Mouse (Mus musculus) liver, embryonic 16.5 days (tissue): Measurements from ENCODE around the gene Tmem221. TPM values are rescaled to one million over a fixed set of nuclear protein-coding genes. Genes with fewer than 3 reads are reported as not detected.
A peak's percentile ranks its signal among the peaks of the same experiment; 100 is the strongest.
"Not testable (repeated sequence)": the region's sequence is repeated elsewhere in the genome, so short reads cannot be mapped to it uniquely, and the experiment has no call there.

ENCODE experiments used
- ATAC-seq: fragments of 200-750 bp; cut with Nextera tagmentation; 2 replicates; pipeline ENCODE4 v1.8.0; 2017; ENCODE audit warnings: low read depth, mild to moderate bottlenecking, moderate number of reproducible peaks, moderate library complexity
- H3K27ac ChIP-seq: fragments of 300-500 bp; sonication (generic); 2 replicates; pipeline ENCODE4 v1.5.1; 2014; ENCODE audit warnings: mild to moderate bottlenecking, low read length
- H3K27me3 ChIP-seq: fragments of 300-500 bp; sonication (generic); 2 replicates; pipeline ENCODE4 v1.6.1; 2014; ENCODE audit warnings: low read depth, low read length, mixed read lengths; ENCODE audit not compliant: control insufficient read depth, insufficient read depth
- H3K36me3 ChIP-seq: fragments of 300-500 bp; sonication (generic); 2 replicates; pipeline ENCODE4 v1.6.1; 2014; ENCODE audit warnings: mild to moderate bottlenecking; ENCODE audit not compliant: control insufficient read depth, insufficient read depth
- H3K4me1 ChIP-seq: fragments of 300-500 bp; sonication (generic); 2 replicates; pipeline ENCODE4 v1.6.1; 2014; ENCODE audit warnings: low read depth, low read length, mixed read lengths; ENCODE audit not compliant: control insufficient read depth
- H3K4me2 ChIP-seq: fragments of 300-500 bp; sonication (generic); 2 replicates; pipeline ENCODE4 v1.6.1; 2014; ENCODE audit warnings: low read depth, low read length, mixed read lengths
- H3K4me3 ChIP-seq: fragments of 300-500 bp; sonication (generic); 2 replicates; pipeline ENCODE4 v1.5.1; 2014; ENCODE audit warnings: low read depth, mild to moderate bottlenecking, low read length
- H3K9ac ChIP-seq: fragments of 300-500 bp; sonication (generic); 2 replicates; pipeline ENCODE4 v1.6.1; 2014; ENCODE audit warnings: low read depth, low read length
- H3K9me3 ChIP-seq: fragments of 300-500 bp; sonication (generic); replicated peaks from 2 replicates; pipeline ENCODE4 v1.6.1; 2016; ENCODE audit warnings: low read length; ENCODE audit not compliant: control insufficient read depth
- WGBS: fragments of 180-500 bp; shearing (Covaris S2); extraction: QIAGEN DNeasy Blood & Tissue Kit; methylation state at CpG from one replicate; pipeline ENCODE4 v1.1.7; 2014; ENCODE audit not compliant: insufficient replicate concordance; 5-methylcytosine and 5-hydroxymethylcytosine counted together
- polyA plus RNA-seq: library from polyadenylated mRNA; unstranded; fragments of >200 nt; fragmentation: Nextera tagmentation; extraction: Ambion mirVana; gene quantifications from 2 replicates; pipeline ENCODE4 v1.2.1, GENCODE M21; 2015

Tmem221 gene
- polyA plus RNA-seq, 1 experiment from 2014 or later = 0.55 TPM

GRCm38 (mm10) chr8:71545053-71545452 is 13.6 kb downstream of the Tmem221 start:
- H3K27ac ChIP-seq = no peak overlapping the region
- no peak overlapping the region for H3K9ac ChIP-seq
- H3K4me1 ChIP-seq = peaks cover 8% of the 10 kb centered on the region
- no peak overlapping the region for H3K4me3 ChIP-seq
- no peak overlapping the region for H3K4me2 ChIP-seq
- H3K27me3 ChIP-seq = no peaks in the 10 kb centered on the region
- ATAC-seq = no peak
- no peaks in the 10 kb centered on the region for H3K9me3 ChIP-seq
- WGBS = 80% methylated on average over 11 of the region's 11 CpGs
- no peaks in the 10 kb centered on the region for H3K36me3 ChIP-seq

- no peaks in the 10 kb centered on the region for H3K27me3 ChIP-seq
- H3K4me3 ChIP-seq = no peak overlapping the region; the same call in 1 of the 2 replicates
- H3K36me3 ChIP-seq = no peaks in the 10 kb centered on the region
- peak overlapping the region; percentile 89 for H3K4me2 ChIP-seq
- H3K9me3 ChIP-seq = no peaks in the 10 kb centered on the region
- WGBS = 77% methylated on average over 9 of the region's 9 CpGs
- peaks cover 8% of the 10 kb centered on the region for H3K4me1 ChIP-seq
- H3K9ac ChIP-seq = no peak overlapping the region; the same call in 1 of the 2 replicates
- H3K27ac ChIP-seq = no peak overlapping the region
- no peak for ATAC-seq
Measured at GRCm38 (mm10) chr8:71543755-71544154, 14.9 kb downstream of the Tmem221 start.

- Histone ChIP-seq H3K27ac (peak within 1 kb of the TSS; percentile 66), H3K36me3 (no peaks in the 10 kb centered on the region), H3K9me3 (no peaks in the 10 kb centered on the region), H3K4me1 (peaks cover 14% of the 10 kb centered on the region), H3K9ac (peak within 1 kb of the TSS; percentile 64), H3K27me3 (no peaks in the 10 kb centered on the region), H3K4me3 (peak within 1 kb of the TSS; percentile 73), H3K4me2 (peak within 1 kb of the TSS; percentile 89)
- peak; percentile 95 for ATAC-seq
- WGBS = under 1% methylated on average over 52 of the region's 55 CpGs
Measured at GRCm38 (mm10) chr8:71542632-71543343, 15.9 kb downstream of the Tmem221 start, which contains the start of gene Mvb12a. Gene Mvb12a, plus strand, starts transcription at chr8:71542922.

GRCm38 (mm10) chr8:71537028-71537867 is 21.4 kb downstream of the Tmem221 start, which contains the start of gene Bst2:
Gene Bst2, minus strand, starts transcription at chr8:71537456.
- peak within 1 kb of the TSS; percentile 85 for H3K4me2 ChIP-seq
- WGBS = 2% methylated on average over 37 of the region's 37 CpGs

GRCm38 (mm10) chr8:71535663-71536062 is 23.0 kb downstream of the Tmem221 start:
- WGBS = 55% methylated on average over 5 of the region's 5 CpGs
- H3K36me3 ChIP-seq = no peaks in the 10 kb centered on the region
- H3K4me1 ChIP-seq = peaks cover 15% of the 10 kb centered on the region
- no peak overlapping the region for H3K9ac ChIP-seq
- H3K27me3 ChIP-seq = no peaks in the 10 kb centered on the region
- H3K9me3 ChIP-seq = no peaks in the 10 kb centered on the region
- no peak overlapping the region for H3K4me2 ChIP-seq
- ATAC-seq = no peak
- H3K4me3 ChIP-seq = no peak overlapping the region
- H3K27ac ChIP-seq = no peak overlapping the region

More at GRCm38 (mm10) chr8:71537028-71537867, 21.4 kb downstream of the Tmem221 start, which contains the start of gene Bst2:
- no peaks in the 10 kb centered on the region for H3K9me3 ChIP-seq
- H3K4me3 ChIP-seq = peak within 1 kb of the TSS; percentile 76
- H3K36me3 ChIP-seq = no peaks in the 10 kb centered on the region
- H3K4me1 ChIP-seq = peaks cover 15% of the 10 kb centered on the region
- ATAC-seq = peak; percentile 92
- H3K9ac ChIP-seq = peak within 1 kb of the TSS; percentile 73
- peak within 1 kb of the TSS; percentile 82 for H3K27ac ChIP-seq
- no peaks in the 10 kb centered on the region for H3K27me3 ChIP-seq

GRCm38 (mm10) chr8:71534263-71534810 is 24.3 kb downstream of the Tmem221 start:
- H3K4me2 ChIP-seq = no peak overlapping the region
- no peaks in the 10 kb centered on the region for H3K27me3 ChIP-seq
- no peak overlapping the region for H3K4me3 ChIP-seq
- no peak for ATAC-seq
- WGBS = 38% methylated on average over 3 of the region's 3 CpGs
- no peaks in the 10 kb centered on the region for H3K9me3 ChIP-seq
- H3K9ac ChIP-seq = no peak overlapping the region
- H3K27ac ChIP-seq = no peak overlapping the region
- peaks cover 15% of the 10 kb centered on the region for H3K4me1 ChIP-seq
- no peaks in the 10 kb centered on the region for H3K36me3 ChIP-seq

- not testable (repeated sequence) for H3K27ac ChIP-seq, H3K4me3 ChIP-seq, H3K27me3 ChIP-seq, H3K9me3 ChIP-seq, ATAC-seq, H3K36me3 ChIP-seq, H3K9ac ChIP-seq, H3K4me1 ChIP-seq, H3K4me2 ChIP-seq
- 63% methylated on average over 5 of the region's 12 CpGs for WGBS
Measured at GRCm38 (mm10) chr8:71530735-71531467, 27.8 kb downstream of the Tmem221 start.

GRCm38 (mm10) chr8:71528362-71529073 is 30.2 kb downstream of the Tmem221 start:
- peak overlapping the region; percentile 3; the same call in 1 of the 2 replicates for H3K27ac ChIP-seq
- no peak overlapping the region for H3K9ac ChIP-seq
- no peaks in the 10 kb centered on the region for H3K36me3 ChIP-seq
- H3K4me1 ChIP-seq = no peaks in the 10 kb centered on the region; the same call in none of the 2 replicates
- WGBS = 18% methylated on average over 11 of the region's 11 CpGs
- H3K27me3 ChIP-seq = peaks cover 20% of the 10 kb centered on the region
- H3K9me3 ChIP-seq = no peaks in the 10 kb centered on the region
- peak; percentile 65 for ATAC-seq
- no peak overlapping the region for H3K4me3 ChIP-seq
- H3K4me2 ChIP-seq = no peak overlapping the region
